Mouse (Mus musculus): ENCODE data around the gene Thbs1. TPM values are rescaled to one million over a fixed set of nuclear protein-coding genes. Genes with fewer than 3 reads are reported as not detected.

The Thbs1 gene
- polyA plus RNA-seq, 1 experiment: 57.5 TPM

DNA sequence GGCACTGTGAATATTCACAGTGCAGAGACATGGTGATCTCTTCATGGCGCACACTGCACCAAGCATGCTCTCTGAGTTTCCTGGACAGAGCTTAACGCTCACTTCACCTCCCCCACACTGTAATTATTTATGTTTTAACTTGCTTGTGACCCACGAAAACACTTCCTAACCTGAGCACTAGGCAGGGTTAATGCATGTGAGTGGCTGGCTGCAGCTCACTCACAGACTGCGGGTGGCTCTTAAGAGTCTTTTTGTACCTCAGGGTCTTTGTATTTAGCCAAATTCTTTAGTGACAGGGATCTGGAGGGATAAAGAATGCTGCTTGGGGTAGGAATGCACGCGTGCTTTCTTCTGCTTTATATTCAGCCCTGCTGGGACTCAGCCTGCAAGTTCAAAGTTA, 48.9 kb downstream of the Thbs1 start:
- no peak overlapping the region for H3ac ChIP-seq (ENCODE audit: control insufficient read depth, insufficient read length)

DNA sequence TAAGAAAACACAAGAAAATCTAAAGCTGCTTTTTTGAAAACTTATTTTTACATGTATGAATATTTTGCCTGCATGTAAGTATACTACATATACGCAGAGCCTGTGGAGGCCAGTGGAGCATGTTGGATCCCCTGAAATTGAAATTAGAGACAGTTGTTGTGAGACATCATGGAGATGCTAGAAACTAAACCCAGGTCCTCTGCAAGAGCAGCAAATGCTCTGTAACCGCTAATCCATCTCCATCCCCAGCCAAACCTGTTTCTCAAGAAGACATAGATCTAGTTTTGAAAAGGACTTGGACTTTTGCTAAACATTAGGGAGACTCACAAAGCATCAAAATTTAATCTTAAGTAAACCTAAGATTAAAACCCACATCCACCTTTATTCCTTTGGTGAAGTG, 49.3 kb downstream of the Thbs1 start:
- H3K4me3 ChIP-seq: no peak overlapping the region
- H3K36me3 ChIP-seq (ENCODE audit: control insufficient read depth, insufficient read depth): no peaks in the 10 kb centered on the region
- no peak overlapping the region for H3K4me2 ChIP-seq (ENCODE audit: low read depth)
- H3K27me3 ChIP-seq (ENCODE audit: control insufficient read depth, insufficient read depth, insufficient read length): no peaks in the 10 kb centered on the region
- no peaks in the 10 kb centered on the region for H3K79me2 ChIP-seq (ENCODE audit: control insufficient read depth, insufficient read depth)
- TF ChIP-seq TCF3 (IDR thresholded peaks at IDR 0.05; ENCODE audit: insufficient read length, low read depth): no peak
- no peak for TF ChIP-seq MYOD1 (IDR thresholded peaks at IDR 0.05; ENCODE audit: control insufficient read depth in 1 of 3, insufficient read length in 2 of 3, low read depth in 2 of 3)
- no peak for TF ChIP-seq USF1 (IDR thresholded peaks at IDR 0.05; ENCODE audit: low read depth)
- no peak for TF ChIP-seq POLR2A (IDR thresholded peaks at IDR 0.05; ENCODE audit: insufficient read length, low read depth)
- no peak for TF ChIP-seq SRF (IDR thresholded peaks at IDR 0.05; ENCODE audit: control insufficient read depth, insufficient read length, low read depth)
- TF ChIP-seq MAX (IDR thresholded peaks at IDR 0.05; ENCODE audit: low read depth): no peak
- no peak for TF ChIP-seq MYOG (IDR thresholded peaks at IDR 0.05; ENCODE audit: control insufficient read depth in 1 of 3, insufficient read depth in 1 of 3, insufficient read length in 2 of 3, low read depth in 2 of 3)
- TF ChIP-seq REST (IDR thresholded peaks at IDR 0.05; ENCODE audit: insufficient read depth, insufficient read length): no peak
- no peak for TF ChIP-seq CEBPB (IDR thresholded peaks at IDR 0.05; ENCODE audit: insufficient read depth, poor library complexity, severe bottlenecking)
- TF ChIP-seq POLR2AphosphoS2 (IDR thresholded peaks at IDR 0.05; ENCODE audit: insufficient read length, low read depth): no peak
- no peak for TF ChIP-seq TCF12 (IDR thresholded peaks at IDR 0.05; ENCODE audit: insufficient read depth, poor library complexity, severe bottlenecking)
- TF ChIP-seq E2F4 (IDR thresholded peaks at IDR 0.05; ENCODE audit: insufficient read depth): no peak
- no peak overlapping the region for H3ac ChIP-seq (ENCODE audit: control insufficient read depth, insufficient read length)

More for the DNA sequence above, 48.9 kb downstream of the Thbs1 start:
- no peaks in the 10 kb centered on the region for H3K27me3 ChIP-seq (ENCODE audit: control insufficient read depth, insufficient read depth, insufficient read length)
- no peaks in the 10 kb centered on the region for H3K36me3 ChIP-seq (ENCODE audit: control insufficient read depth, insufficient read depth)
- no peaks in the 10 kb centered on the region for H3K79me2 ChIP-seq (ENCODE audit: control insufficient read depth, insufficient read depth)
- TF ChIP-seq MAX (IDR thresholded peaks at IDR 0.05; ENCODE audit: low read depth) (no peak), SRF (IDR thresholded peaks at IDR 0.05; ENCODE audit: control insufficient read depth, insufficient read length, low read depth) (no peak), MYOD1 (IDR thresholded peaks at IDR 0.05; ENCODE audit: control insufficient read depth in 1 of 3, insufficient read length in 2 of 3, low read depth in 2 of 3) (no peak), MYOG (IDR thresholded peaks at IDR 0.05; ENCODE audit: control insufficient read depth in 1 of 3, insufficient read depth in 1 of 3, insufficient read length in 2 of 3, low read depth in 2 of 3) (no peak), USF1 (IDR thresholded peaks at IDR 0.05; ENCODE audit: low read depth) (no peak), REST (IDR thresholded peaks at IDR 0.05; ENCODE audit: insufficient read depth, insufficient read length) (no peak), TCF12 (IDR thresholded peaks at IDR 0.05; ENCODE audit: insufficient read depth, poor library complexity, severe bottlenecking) (no peak), CEBPB (IDR thresholded peaks at IDR 0.05; ENCODE audit: insufficient read depth, poor library complexity, severe bottlenecking) (no peak), E2F4 (IDR thresholded peaks at IDR 0.05; ENCODE audit: insufficient read depth) (no peak), TCF3 (IDR thresholded peaks at IDR 0.05; ENCODE audit: insufficient read length, low read depth) (no peak), POLR2A (IDR thresholded peaks at IDR 0.05; ENCODE audit: insufficient read length, low read depth) (no peak), POLR2AphosphoS2 (IDR thresholded peaks at IDR 0.05; ENCODE audit: insufficient read length, low read depth) (no peak)
- no peak overlapping the region for H3K4me2 ChIP-seq (ENCODE audit: low read depth)
- no peak overlapping the region for H3K4me3 ChIP-seq

DNA sequence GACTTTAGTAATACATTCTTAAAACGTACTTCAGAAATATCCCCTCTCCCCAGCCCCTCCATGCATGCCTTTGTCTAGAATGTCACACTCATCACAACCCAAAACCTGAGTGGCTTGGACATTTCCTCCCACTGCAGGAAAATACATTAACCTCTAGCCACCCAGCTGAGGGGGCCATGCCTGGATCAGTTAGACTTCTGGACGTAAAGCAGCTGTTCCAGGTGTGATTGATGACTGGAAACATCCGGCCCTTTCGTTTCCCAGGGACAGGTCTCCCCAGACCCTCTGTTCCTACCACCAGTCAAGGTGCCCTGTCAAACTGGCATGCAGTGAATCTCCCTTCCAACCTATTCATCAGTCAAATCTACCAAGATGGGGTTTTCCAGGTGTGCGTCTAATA, 50.8 kb downstream of the Thbs1 start:
- no peak for TF ChIP-seq TCF3 (IDR thresholded peaks at IDR 0.05; ENCODE audit: insufficient read length, low read depth)
- no peak for TF ChIP-seq POLR2A (IDR thresholded peaks at IDR 0.05; ENCODE audit: insufficient read length, low read depth)
- no peak for TF ChIP-seq REST (IDR thresholded peaks at IDR 0.05; ENCODE audit: insufficient read depth, insufficient read length)
- TF ChIP-seq SRF (IDR thresholded peaks at IDR 0.05; ENCODE audit: control insufficient read depth, insufficient read length, low read depth): no peak
- TF ChIP-seq E2F4 (IDR thresholded peaks at IDR 0.05; ENCODE audit: insufficient read depth): no peak
- no peak for TF ChIP-seq MYOD1 (IDR thresholded peaks at IDR 0.05; ENCODE audit: control insufficient read depth in 1 of 3, insufficient read length in 2 of 3, low read depth in 2 of 3)
- TF ChIP-seq CEBPB (IDR thresholded peaks at IDR 0.05; ENCODE audit: insufficient read depth, poor library complexity, severe bottlenecking): no peak
- TF ChIP-seq POLR2AphosphoS2 (IDR thresholded peaks at IDR 0.05; ENCODE audit: insufficient read length, low read depth): no peak
- no peaks in the 10 kb centered on the region for H3K27me3 ChIP-seq (ENCODE audit: control insufficient read depth, insufficient read depth, insufficient read length)

GRCm38 (mm10) chr2:118164137-118164536, 52.5 kb downstream of the Thbs1 start:
- Histone ChIP-seq H3K36me3 (ENCODE audit: control insufficient read depth, insufficient read depth) (no peaks in the 10 kb centered on the region), H3K4me3 (no peak overlapping the region), H3K4me2 (ENCODE audit: low read depth) (no peak overlapping the region), H3K79me2 (ENCODE audit: control insufficient read depth, insufficient read depth) (no peaks in the 10 kb centered on the region), H3K27me3 (ENCODE audit: control insufficient read depth, insufficient read depth, insufficient read length) (no peaks in the 10 kb centered on the region), H3ac (ENCODE audit: control insufficient read depth, insufficient read length) (no peak overlapping the region)
- TF ChIP-seq USF1 (IDR thresholded peaks at IDR 0.05; ENCODE audit: low read depth) (no peak), REST (IDR thresholded peaks at IDR 0.05; ENCODE audit: insufficient read depth, insufficient read length) (no peak), MAX (IDR thresholded peaks at IDR 0.05; ENCODE audit: low read depth) (no peak), E2F4 (IDR thresholded peaks at IDR 0.05; ENCODE audit: insufficient read depth) (no peak), MYOG (IDR thresholded peaks at IDR 0.05; ENCODE audit: control insufficient read depth in 1 of 3, insufficient read depth in 1 of 3, insufficient read length in 2 of 3, low read depth in 2 of 3) (no peak), CEBPB (IDR thresholded peaks at IDR 0.05; ENCODE audit: insufficient read depth, poor library complexity, severe bottlenecking) (no peak), MYOD1 (IDR thresholded peaks at IDR 0.05; ENCODE audit: control insufficient read depth in 1 of 3, insufficient read length in 2 of 3, low read depth in 2 of 3) (no peak), POLR2AphosphoS2 (IDR thresholded peaks at IDR 0.05; ENCODE audit: insufficient read length, low read depth) (no peak), TCF3 (IDR thresholded peaks at IDR 0.05; ENCODE audit: insufficient read length, low read depth) (no peak), SRF (IDR thresholded peaks at IDR 0.05; ENCODE audit: control insufficient read depth, insufficient read length, low read depth) (no peak), TCF12 (IDR thresholded peaks at IDR 0.05; ENCODE audit: insufficient read depth, poor library complexity, severe bottlenecking) (no peak)

More for the DNA sequence above, 50.8 kb downstream of the Thbs1 start:
- Histone ChIP-seq H3K79me2 (ENCODE audit: control insufficient read depth, insufficient read depth) (no peaks in the 10 kb centered on the region), H3K4me2 (ENCODE audit: low read depth) (no peak overlapping the region), H3K4me3 (no peak overlapping the region), H3K36me3 (ENCODE audit: control insufficient read depth, insufficient read depth) (no peaks in the 10 kb centered on the region), H3ac (ENCODE audit: control insufficient read depth, insufficient read length) (no peak overlapping the region)

All from myocyte (in vitro differentiated cells).